Mouse (Mus musculus) Muller cell, postnatal 12 days (primary cell): ENCODE measurements around the gene Ano9.

ENCODE experiments used
- DNase-seq: peaks from one replicate; pipeline ENCODE4 v3.0.0-alpha.2; 2015; ENCODE audit errors: inconsistent ontology term

Ano9 gene

GRCm38 (mm10) chr7:141117636-141118035 lies at the start of gene Ano9:
Gene Ano9 (minus strand): TSS chr7:141117806.
- DNase-seq = no peak

GRCm38 (mm10) chr7:141164850-141165249 lies 47.2 kb upstream of the Ano9 start:
- DNase-seq = peak; percentile 44

GRCm38 (mm10) chr7:141164397-141164796 lies 46.8 kb upstream of the Ano9 start:
- DNase-seq = no peak

GRCm38 (mm10) chr7:141155362-141155761 lies 37.8 kb upstream of the Ano9 start:
- DNase-seq = no peak

- no peak for DNase-seq
These were observed 31.0 kb upstream of the Ano9 start for GRCm38 (mm10) chr7:141148639-141149038.

- DNase-seq = no peak
These were observed 29.4 kb upstream of the Ano9 start for GRCm38 (mm10) chr7:141147044-141147443.

- no peak for DNase-seq
These were observed 28.5 kb upstream of the Ano9 start for GRCm38 (mm10) chr7:141146043-141146595.

- DNase-seq = no peak
These were observed 27.8 kb upstream of the Ano9 start for GRCm38 (mm10) chr7:141145403-141145802.

GRCm38 (mm10) chr7:141144650-141145049 lies 27.0 kb upstream of the Ano9 start:
- no peak for DNase-seq

- no peak for DNase-seq
These were observed 26.3 kb upstream of the Ano9 start for GRCm38 (mm10) chr7:141143861-141144260.

- DNase-seq = no peak
These were observed 25.5 kb upstream of the Ano9 start for GRCm38 (mm10) chr7:141143112-141143511.

- no peak for DNase-seq
These were observed 23.7 kb upstream of the Ano9 start for GRCm38 (mm10) chr7:141141326-141141725.

GRCm38 (mm10) chr7:141131904-141132755 lies 14.5 kb upstream of the Ano9 start:
- DNase-seq = no peak

- DNase-seq = peak; percentile 93
These were observed 13.6 kb upstream of the Ano9 start for GRCm38 (mm10) chr7:141131024-141131820.

GRCm38 (mm10) chr7:141123517-141123856 lies 5.9 kb upstream of the Ano9 start:
- no peak for DNase-seq

GRCm38 (mm10) chr7:141122689-141123516 lies 5.3 kb upstream of the Ano9 start:
- peak; percentile 97 for DNase-seq

- no peak for DNase-seq
These were observed 4.6 kb upstream of the Ano9 start, which contains the start of gene Ptdss2 for GRCm38 (mm10) chr7:141122245-141122644. Gene Ptdss2 (plus strand): TSS chr7:141122382.

- no peak for DNase-seq
These were observed 3.5 kb upstream of the Ano9 start for GRCm38 (mm10) chr7:141121051-141121531.

GRCm38 (mm10) chr7:141120605-141121004 lies 3.0 kb upstream of the Ano9 start:
- DNase-seq = no peak

GRCm38 (mm10) chr7:141119487-141119886 lies 1.9 kb upstream of the Ano9 start:
- no peak for DNase-seq

GRCm38 (mm10) chr7:141115874-141116273 lies 1.7 kb downstream of the Ano9 start:
- no peak for DNase-seq
